Mouse (Mus musculus): ENCODE measurements around the gene Ints3. TPM values are rescaled to one million over a fixed set of nuclear protein-coding genes. Genes with fewer than 3 reads are reported as not detected.
A peak's percentile ranks its signal among the peaks of the same experiment; 100 is the strongest.

Ints3 gene
- polyA plus RNA-seq, 1 experiment from 2014 or later = 45.8 TPM

GRCm38 (mm10) chr3:90432811-90433219, 607 bp downstream of the Ints3 start:
- Histone ChIP-seq H3K4me2 (ENCODE audit: low read depth) (peak overlapping the region; percentile 78), H3K27me3 (ENCODE audit: control insufficient read depth, insufficient read depth, low read length) (no peaks in the 10 kb centered on the region), H3K27ac (ENCODE audit: low read depth, low read length) (peak overlapping the region; percentile 92), H3K9me3 (ENCODE audit: control insufficient read depth, low read length) (no peaks in the 10 kb centered on the region), H3K4me1 (ENCODE audit: control insufficient read depth, insufficient read depth, low read length) (peaks cover 10% of the 10 kb centered on the region), H3K9ac (ENCODE audit: low read length) (peak overlapping the region; percentile 91), H3K4me3 (ENCODE audit: low read depth, low read length) (peak overlapping the region; percentile 85), H3K36me3 (ENCODE audit: control insufficient read depth, insufficient read depth, low read length) (no peaks in the 10 kb centered on the region)
- DNase-seq (ENCODE audit: low spot score) = peak; percentile 45
- under 1% methylated on average over 12 of the region's 12 CpGs for WGBS
- peak; percentile 42 for ATAC-seq (ENCODE audit: insufficient read depth, low FRiP score, low TSS enrichment)

- Histone ChIP-seq H3K4me3 (ENCODE audit: low read depth, low read length) (peak overlapping the region; percentile 85), H3K4me2 (ENCODE audit: low read depth) (peak overlapping the region; percentile 78), H3K27me3 (ENCODE audit: control insufficient read depth, insufficient read depth, low read length) (no peaks in the 10 kb centered on the region), H3K9ac (ENCODE audit: low read length) (peak overlapping the region; percentile 91), H3K27ac (ENCODE audit: low read depth, low read length) (peak overlapping the region; percentile 92; the same call in 1 of the 2 replicates), H3K4me1 (ENCODE audit: control insufficient read depth, insufficient read depth, low read length) (peaks cover 10% of the 10 kb centered on the region), H3K9me3 (ENCODE audit: control insufficient read depth, low read length) (no peaks in the 10 kb centered on the region), H3K36me3 (ENCODE audit: control insufficient read depth, insufficient read depth, low read length) (no peaks in the 10 kb centered on the region)
- ATAC-seq (ENCODE audit: insufficient read depth, low FRiP score, low TSS enrichment) = no peak
- 18% methylated on average over 2 of the region's 2 CpGs for WGBS
- no peak for DNase-seq (ENCODE audit: low spot score)
These were observed 1.1 kb downstream of the Ints3 start for GRCm38 (mm10) chr3:90432348-90432747.

DNA sequence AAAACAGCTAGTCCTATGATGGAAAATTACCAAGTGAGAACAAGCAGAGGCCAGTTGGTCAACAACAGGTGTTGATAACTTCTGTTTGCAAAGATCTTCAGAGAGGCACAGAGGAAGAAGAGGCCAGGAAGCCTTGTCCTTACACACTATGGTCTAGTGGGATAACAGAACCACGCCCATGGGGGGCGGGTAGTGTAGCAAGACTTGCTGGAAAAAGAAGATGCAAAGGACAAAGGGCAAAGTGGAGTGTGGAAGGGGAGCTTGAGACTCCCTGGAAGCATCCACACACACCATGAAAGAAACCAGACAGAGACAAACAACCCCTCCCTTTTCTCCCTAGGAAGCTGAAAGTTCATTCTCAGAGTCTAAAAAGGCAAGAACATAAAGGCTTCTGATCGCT, 3.8 kb downstream of the Ints3 start:
- Histone ChIP-seq H3K9ac (ENCODE audit: low read length) (no peak overlapping the region), H3K4me3 (ENCODE audit: low read depth, low read length) (no peak overlapping the region), H3K4me1 (ENCODE audit: control insufficient read depth, insufficient read depth, low read length) (peaks cover 10% of the 10 kb centered on the region), H3K4me2 (ENCODE audit: low read depth) (no peak overlapping the region), H3K27ac (ENCODE audit: low read depth, low read length) (no peak overlapping the region), H3K36me3 (ENCODE audit: control insufficient read depth, insufficient read depth, low read length) (no peaks in the 10 kb centered on the region), H3K27me3 (ENCODE audit: control insufficient read depth, insufficient read depth, low read length) (no peaks in the 10 kb centered on the region), H3K9me3 (ENCODE audit: control insufficient read depth, low read length) (no peaks in the 10 kb centered on the region)
- DNase-seq (ENCODE audit: low spot score) (no peak), ATAC-seq (ENCODE audit: insufficient read depth, low FRiP score, low TSS enrichment) (no peak)
- WGBS = 92% methylated on average over 3 of the region's 3 CpGs

GRCm38 (mm10) chr3:90428186-90428585, 5.2 kb downstream of the Ints3 start:
- peaks cover 10% of the 10 kb centered on the region for H3K4me1 ChIP-seq (ENCODE audit: control insufficient read depth, insufficient read depth, low read length)
- H3K9me3 ChIP-seq (ENCODE audit: control insufficient read depth, low read length) = no peaks in the 10 kb centered on the region
- H3K36me3 ChIP-seq (ENCODE audit: control insufficient read depth, insufficient read depth, low read length) = peaks cover 2% of the 10 kb centered on the region; the same call in 1 of the 2 replicates
- 89% methylated on average over 6 of the region's 6 CpGs for WGBS
- ATAC-seq (ENCODE audit: insufficient read depth, low FRiP score, low TSS enrichment) = no peak
- no peak overlapping the region for H3K4me2 ChIP-seq (ENCODE audit: low read depth)
- no peak overlapping the region for H3K27ac ChIP-seq (ENCODE audit: low read depth, low read length)
- H3K9ac ChIP-seq (ENCODE audit: low read length) = no peak overlapping the region
- H3K4me3 ChIP-seq (ENCODE audit: low read depth, low read length) = no peak overlapping the region
- no peaks in the 10 kb centered on the region for H3K27me3 ChIP-seq (ENCODE audit: control insufficient read depth, insufficient read depth, low read length)
- no peak for DNase-seq (ENCODE audit: low spot score)

GRCm38 (mm10) chr3:90427574-90427973, 5.8 kb downstream of the Ints3 start:
- Histone ChIP-seq H3K4me1 (ENCODE audit: control insufficient read depth, insufficient read depth, low read length) (peaks cover 10% of the 10 kb centered on the region), H3K9ac (ENCODE audit: low read length) (no peak overlapping the region), H3K27me3 (ENCODE audit: control insufficient read depth, insufficient read depth, low read length) (no peaks in the 10 kb centered on the region), H3K27ac (ENCODE audit: low read depth, low read length) (no peak overlapping the region), H3K4me2 (ENCODE audit: low read depth) (no peak overlapping the region), H3K36me3 (ENCODE audit: control insufficient read depth, insufficient read depth, low read length) (peaks cover 2% of the 10 kb centered on the region; the same call in 1 of the 2 replicates), H3K9me3 (ENCODE audit: control insufficient read depth, low read length) (no peaks in the 10 kb centered on the region), H3K4me3 (ENCODE audit: low read depth, low read length) (no peak overlapping the region)
- DNase-seq (ENCODE audit: low spot score) (no peak), ATAC-seq (ENCODE audit: insufficient read depth, low FRiP score, low TSS enrichment) (no peak)
- WGBS = 71% methylated on average over 1 of the region's 1 CpGs

- H3K4me1 ChIP-seq (ENCODE audit: control insufficient read depth, insufficient read depth, low read length) = no peaks in the 10 kb centered on the region
- no peak overlapping the region for H3K27ac ChIP-seq (ENCODE audit: low read depth, low read length)
- DNase-seq (ENCODE audit: low spot score) (no peak), ATAC-seq (ENCODE audit: insufficient read depth, low FRiP score, low TSS enrichment) (no peak)
- H3K4me2 ChIP-seq (ENCODE audit: low read depth) = no peak overlapping the region
- no peaks in the 10 kb centered on the region for H3K27me3 ChIP-seq (ENCODE audit: control insufficient read depth, insufficient read depth, low read length)
- no peaks in the 10 kb centered on the region for H3K9me3 ChIP-seq (ENCODE audit: control insufficient read depth, low read length)
- no peak overlapping the region for H3K9ac ChIP-seq (ENCODE audit: low read length)
- peaks cover 4% of the 10 kb centered on the region; the same call in 1 of the 2 replicates for H3K36me3 ChIP-seq (ENCODE audit: control insufficient read depth, insufficient read depth, low read length)
- no peak overlapping the region for H3K4me3 ChIP-seq (ENCODE audit: low read depth, low read length)
- WGBS = 83% methylated on average over 2 of the region's 2 CpGs
These were observed 7.9 kb downstream of the Ints3 start for GRCm38 (mm10) chr3:90425499-90425898.

- ATAC-seq (ENCODE audit: insufficient read depth, low FRiP score, low TSS enrichment) = no peak
- no peaks in the 10 kb centered on the region for H3K4me1 ChIP-seq (ENCODE audit: control insufficient read depth, insufficient read depth, low read length)
These were observed 9.9 kb downstream of the Ints3 start for GRCm38 (mm10) chr3:90423549-90423948.

DNA sequence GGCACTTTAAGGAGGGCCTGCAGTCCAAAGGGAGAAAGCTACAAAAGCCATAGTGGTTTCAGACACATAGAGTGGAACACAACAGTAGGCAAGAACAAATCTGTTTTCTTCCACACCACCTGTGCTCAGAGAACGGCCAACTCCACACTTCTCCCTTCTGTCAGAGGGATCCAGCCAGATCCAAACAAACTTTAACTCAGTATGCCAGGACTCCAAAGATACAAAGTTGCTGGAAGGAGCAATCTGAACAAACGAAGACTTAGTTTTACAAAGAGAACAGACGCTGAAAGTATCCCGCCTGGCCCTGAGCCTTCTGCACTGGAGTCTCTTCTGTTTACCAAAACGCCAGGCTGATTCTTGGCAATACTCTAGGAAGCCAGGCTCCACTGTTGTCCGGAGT, 12.7 kb downstream of the Ints3 start:
- peaks cover 12% of the 10 kb centered on the region for H3K36me3 ChIP-seq (ENCODE audit: control insufficient read depth, insufficient read depth, low read length)

More at GRCm38 (mm10) chr3:90423549-90423948, 9.9 kb downstream of the Ints3 start:
- Histone ChIP-seq H3K9ac (ENCODE audit: low read length) (no peak overlapping the region), H3K9me3 (ENCODE audit: control insufficient read depth, low read length) (no peaks in the 10 kb centered on the region), H3K27me3 (ENCODE audit: control insufficient read depth, insufficient read depth, low read length) (no peaks in the 10 kb centered on the region), H3K36me3 (ENCODE audit: control insufficient read depth, insufficient read depth, low read length) (peaks cover 7% of the 10 kb centered on the region; the same call in 1 of the 2 replicates), H3K27ac (ENCODE audit: low read depth, low read length) (no peak overlapping the region), H3K4me3 (ENCODE audit: low read depth, low read length) (no peak overlapping the region), H3K4me2 (ENCODE audit: low read depth) (no peak overlapping the region)
- no peak for DNase-seq (ENCODE audit: low spot score)

DNA sequence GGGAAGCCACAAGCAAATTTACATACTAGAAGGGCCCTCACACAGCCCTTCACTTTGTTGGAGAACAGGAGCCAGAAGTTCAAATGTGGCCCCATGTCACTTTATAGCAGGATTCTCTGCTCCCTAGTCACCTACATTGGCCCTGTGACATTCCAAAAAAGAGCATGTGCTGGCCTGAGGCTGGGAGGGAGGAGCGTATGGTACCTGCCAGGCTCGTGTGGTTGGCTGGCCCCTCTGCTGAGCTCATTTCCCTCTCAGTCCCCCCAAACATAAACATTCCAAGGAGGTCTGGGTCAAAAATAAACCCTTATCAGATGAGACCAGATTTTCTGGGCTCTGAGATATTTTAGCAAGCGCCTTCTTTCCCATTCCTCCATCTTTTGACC, 20.4 kb downstream of the Ints3 start:
- DNase-seq (ENCODE audit: low spot score) = no peak
- no peaks in the 10 kb centered on the region for H3K9me3 ChIP-seq (ENCODE audit: control insufficient read depth, low read length)
- 75% methylated on average over 3 of the region's 3 CpGs for WGBS
- no peak overlapping the region for H3K9ac ChIP-seq (ENCODE audit: low read length)
- peaks cover 13% of the 10 kb centered on the region for H3K36me3 ChIP-seq (ENCODE audit: control insufficient read depth, insufficient read depth, low read length)
- H3K4me2 ChIP-seq (ENCODE audit: low read depth) = no peak overlapping the region
- H3K4me3 ChIP-seq (ENCODE audit: low read depth, low read length) = no peak overlapping the region
- no peak overlapping the region for H3K27ac ChIP-seq (ENCODE audit: low read depth, low read length)
- no peak for ATAC-seq (ENCODE audit: insufficient read depth, low FRiP score, low TSS enrichment)
- H3K27me3 ChIP-seq (ENCODE audit: control insufficient read depth, insufficient read depth, low read length) = no peaks in the 10 kb centered on the region
- no peaks in the 10 kb centered on the region for H3K4me1 ChIP-seq (ENCODE audit: control insufficient read depth, insufficient read depth, low read length)

More for the DNA sequence above, 12.7 kb downstream of the Ints3 start:
- 90% methylated on average over 6 of the region's 6 CpGs for WGBS
- Histone ChIP-seq H3K4me2 (ENCODE audit: low read depth) (no peak overlapping the region), H3K9me3 (ENCODE audit: control insufficient read depth, low read length) (no peaks in the 10 kb centered on the region), H3K4me3 (ENCODE audit: low read depth, low read length) (no peak overlapping the region), H3K27ac (ENCODE audit: low read depth, low read length) (no peak overlapping the region), H3K27me3 (ENCODE audit: control insufficient read depth, insufficient read depth, low read length) (no peaks in the 10 kb centered on the region), H3K9ac (ENCODE audit: low read length) (no peak overlapping the region), H3K4me1 (ENCODE audit: control insufficient read depth, insufficient read depth, low read length) (no peaks in the 10 kb centered on the region)
- DNase-seq (ENCODE audit: low spot score) = no peak
- ATAC-seq (ENCODE audit: insufficient read depth, low FRiP score, low TSS enrichment) = no peak

All from neural tube, embryonic 11.5 days (tissue).